25 mouse cellular contexts compared by ENCODE assay signal in genomic region chr6:21864179-21864578, GRCm38 (mm10). TPM values are rescaled to one million over a fixed set of nuclear protein-coding genes. Genes with fewer than 3 reads are reported as not detected.
DNase-seq lines count a peak whose midpoint lies in the region; ATAC-seq and TF ChIP-seq lines count a peak whose summit lies in the region.
"Had no signal": no experiment of that assay in that cellular context is flagged by ENCODE, and none has a peak within 500 bp of the region (broad histone marks: within the 10 kb centered on the region; RNA-seq: fewer than 3 reads in every experiment).

No protein-coding gene starts in this region.

- H3K9me3 ChIP-seq in embryonic facial prominence, embryonic 11.5 days (replicated peaks; ENCODE audit: control insufficient read depth, low read length), result no peaks in the 10 kb centered on the region
- H3K9me3 ChIP-seq in embryonic facial prominence, embryonic 10.5 days, result no peaks in the 10 kb centered on the region
- no peaks in the 10 kb centered on the region for H3K9me3 ChIP-seq in stomach, embryonic 16.5 days (replicated peaks; ENCODE audit: control insufficient read depth, low read length)
- no peaks in the 10 kb centered on the region for H3K9me3 ChIP-seq in stomach, postnatal 0 days (ENCODE audit: control insufficient read depth, low read length)
- H3K9me3 ChIP-seq in embryonic facial prominence, embryonic 14.5 days (ENCODE audit: control insufficient read depth, low read length), result no peaks in the 10 kb centered on the region
- H3K9me3 ChIP-seq: embryonic facial prominence, embryonic 15.5 days; forebrain, embryonic 13.5 days; forebrain, embryonic 15.5 days; G1E had no signal

- H3K9ac ChIP-seq in embryonic facial prominence, embryonic 11.5 days (replicated peaks; ENCODE audit: low read length), result no peak overlapping the region
- no peak overlapping the region for H3K9ac ChIP-seq in stomach, embryonic 16.5 days (ENCODE audit: low read length)
- H3K9ac ChIP-seq in stomach, postnatal 0 days (ENCODE audit: low read length), result no peak overlapping the region
- no peak overlapping the region for H3K9ac ChIP-seq in embryonic facial prominence, embryonic 14.5 days (ENCODE audit: low read depth, low read length)
- H3K9ac ChIP-seq: embryonic facial prominence, embryonic 15.5 days; forebrain, embryonic 13.5 days; forebrain, embryonic 15.5 days; forebrain, postnatal 0 days had no signal

- no peak overlapping the region for H3K4me3 ChIP-seq in embryonic facial prominence, embryonic 11.5 days (ENCODE audit: low read depth, low read length)
- no peak overlapping the region for H3K4me3 ChIP-seq in embryonic facial prominence, embryonic 10.5 days
- no peak overlapping the region for H3K4me3 ChIP-seq in stomach, embryonic 16.5 days (replicated peaks; ENCODE audit: low read length)
- H3K4me3 ChIP-seq in stomach, postnatal 0 days (ENCODE audit: low read depth, low read length), result no peak overlapping the region
- no peak overlapping the region for H3K4me3 ChIP-seq in embryonic facial prominence, embryonic 14.5 days (ENCODE audit: low read depth, low read length)
- H3K4me3 ChIP-seq in left cerebral cortex, adult 2 months, result no peak overlapping the region
- H3K4me3 ChIP-seq: embryonic facial prominence, embryonic 15.5 days; forebrain, embryonic 13.5 days; forebrain, embryonic 15.5 days had no signal

- H3K27me3 ChIP-seq in embryonic facial prominence, embryonic 11.5 days (ENCODE audit: control insufficient read depth, insufficient read depth, low read length), result no peaks in the 10 kb centered on the region
- H3K27me3 ChIP-seq in embryonic facial prominence, embryonic 10.5 days (replicated peaks; ENCODE audit: low read depth, poor library complexity, severe bottlenecking), result peaks cover 9% of the 10 kb centered on the region; the same call in 1 of the 2 replicates
- no peaks in the 10 kb centered on the region for H3K27me3 ChIP-seq in stomach, embryonic 16.5 days (ENCODE audit: control insufficient read depth, insufficient read depth, low read length)
- H3K27me3 ChIP-seq in stomach, postnatal 0 days (ENCODE audit: control insufficient read depth, insufficient read depth, low read length), result no peaks in the 10 kb centered on the region
- no peaks in the 10 kb centered on the region for H3K27me3 ChIP-seq in embryonic facial prominence, embryonic 14.5 days (replicated peaks; ENCODE audit: control insufficient read depth, insufficient read depth, low read length)
- H3K27me3 ChIP-seq: CH12.LX; embryonic facial prominence, embryonic 15.5 days; forebrain, embryonic 13.5 days; forebrain, embryonic 15.5 days had no signal

- H3K27ac ChIP-seq in embryonic facial prominence, embryonic 11.5 days (replicated peaks; ENCODE audit: low read depth, low read length), result no peak overlapping the region
- no peak overlapping the region for H3K27ac ChIP-seq in embryonic facial prominence, embryonic 10.5 days (replicated peaks)
- H3K27ac ChIP-seq in stomach, embryonic 16.5 days (ENCODE audit: low read length), result peak overlapping the region; percentile 62; the same call in 1 of the 2 replicates
- H3K27ac ChIP-seq in stomach, postnatal 0 days (replicated peaks), result no peak overlapping the region
- H3K27ac ChIP-seq in embryonic facial prominence, embryonic 14.5 days (replicated peaks; ENCODE audit: low read depth, low read length), result peak overlapping the region; percentile 1; the same call in 1 of the 2 replicates
- no peak overlapping the region for H3K27ac ChIP-seq in left cerebral cortex, adult 2 months
- H3K27ac ChIP-seq: embryonic facial prominence, embryonic 15.5 days; forebrain, embryonic 13.5 days; forebrain, embryonic 15.5 days had no signal

- peak; percentile 48 for DNase-seq in embryonic facial prominence, embryonic 11.5 days (ENCODE audit: low spot score)
- no peak for DNase-seq in embryonic facial prominence, embryonic 10.5 days (ENCODE audit: low spot score)
- DNase-seq in stomach, postnatal 0 days (ENCODE audit: low spot score), result no peak
- peak; percentile 73 for DNase-seq in embryonic facial prominence, embryonic 14.5 days (ENCODE audit: low spot score)
- no peak for DNase-seq in left cerebral cortex, adult 2 months (ENCODE audit: extremely low spot score in 1 of 2, low spot score in 2 of 2)
- DNase-seq: adrenal gland, adult 8-10 months; adrenal gland, postnatal 14 days; adrenal gland, postnatal 36 days; B cell, adult 2 months; cerebellum, adult 11-12 months; cerebellum, adult 2 months; cerebellum, adult 9-10 months; cerebellum, postnatal 10 days; cerebellum, postnatal 25 days; forebrain, postnatal 0 days had no signal

- H3K4me1 ChIP-seq in embryonic facial prominence, embryonic 11.5 days (ENCODE audit: control insufficient read depth, insufficient read depth, low read length), result no peaks in the 10 kb centered on the region
- peaks cover 10% of the 10 kb centered on the region; the same call in 1 of the 2 replicates for H3K4me1 ChIP-seq in embryonic facial prominence, embryonic 10.5 days
- H3K4me1 ChIP-seq in stomach, embryonic 16.5 days (ENCODE audit: control insufficient read depth, insufficient read depth, low read length), result peaks cover 3% of the 10 kb centered on the region; the same call in 1 of the 2 replicates
- H3K4me1 ChIP-seq in stomach, postnatal 0 days (replicated peaks; ENCODE audit: control insufficient read depth, insufficient read depth), result no peaks in the 10 kb centered on the region
- H3K4me1 ChIP-seq in embryonic facial prominence, embryonic 14.5 days (ENCODE audit: control insufficient read depth, insufficient read depth, low read length), result no peaks in the 10 kb centered on the region

- no peak for TF ChIP-seq EP300 in stomach, postnatal 0 days (optimal IDR thresholded peaks at IDR 0.05)

- no peak; the same call in 1 of the 2 replicates for ATAC-seq in embryonic facial prominence, embryonic 11.5 days (replicated peaks; ENCODE audit: insufficient number of reproducible peaks, low FRiP score, low TSS enrichment, low read depth)
- ATAC-seq in stomach, embryonic 16.5 days (ENCODE audit: insufficient read depth, low FRiP score), result no peak
- ATAC-seq in stomach, postnatal 0 days (ENCODE audit: low FRiP score, low TSS enrichment), result no peak
- ATAC-seq in embryonic facial prominence, embryonic 14.5 days (ENCODE audit: low read depth), result peak; percentile 62
- ATAC-seq in erythroblast, adult 5-6 weeks (replicated peaks; ENCODE audit: low FRiP score, poor library complexity, severe bottlenecking), result no peak
- ATAC-seq: activated CD4-positive, CD25-positive, alpha-beta regulatory T cell, adult 4 months; CD4-positive, CD25-positive, alpha-beta regulatory T cell, adult 4 months; forebrain, embryonic 13.5 days; forebrain, embryonic 15.5 days; forebrain, postnatal 0 days; Patski had no signal

- TF ChIP-seq CTCF in stomach, postnatal 0 days (IDR thresholded peaks at IDR 0.05; ENCODE audit: low read depth), result no peak
- no peak for TF ChIP-seq CTCF in left cerebral cortex, adult 2 months (IDR thresholded peaks at IDR 0.05)

- 27% methylated on average over 8 of the region's 8 CpGs for WGBS in embryonic facial prominence, embryonic 11.5 days
- 41% methylated on average over 8 of the region's 8 CpGs for WGBS in embryonic facial prominence, embryonic 10.5 days
- WGBS in stomach, embryonic 16.5 days, result 36% methylated on average over 8 of the region's 8 CpGs
- 20% methylated on average over 8 of the region's 8 CpGs for WGBS in stomach, postnatal 0 days
- 20% methylated on average over 8 of the region's 8 CpGs for WGBS in embryonic facial prominence, embryonic 14.5 days

- H3K4me2 ChIP-seq in embryonic facial prominence, embryonic 11.5 days (ENCODE audit: low read depth, low read length), result no peak overlapping the region
- no peak overlapping the region; the same call in 1 of the 2 replicates for H3K4me2 ChIP-seq in stomach, embryonic 16.5 days (ENCODE audit: low read depth, low read length)
- H3K4me2 ChIP-seq in stomach, postnatal 0 days (replicated peaks; ENCODE audit: low read depth), result no peak overlapping the region
- no peak overlapping the region for H3K4me2 ChIP-seq in embryonic facial prominence, embryonic 14.5 days (ENCODE audit: low read depth, low read length)
- H3K4me2 ChIP-seq: embryonic facial prominence, embryonic 15.5 days; forebrain, embryonic 13.5 days; forebrain, embryonic 15.5 days had no signal

- intact Hi-C loops in left cerebral cortex, adult 2 months (cut with DNase I), result no loop called here

- no peaks in the 10 kb centered on the region for H3K36me3 ChIP-seq in embryonic facial prominence, embryonic 11.5 days (replicated peaks; ENCODE audit: control insufficient read depth, insufficient read depth, low read depth, low read length)
- H3K36me3 ChIP-seq in embryonic facial prominence, embryonic 10.5 days (replicated peaks), result no peaks in the 10 kb centered on the region
- no peaks in the 10 kb centered on the region for H3K36me3 ChIP-seq in stomach, embryonic 16.5 days (ENCODE audit: control insufficient read depth, insufficient read depth, low read length)
- H3K36me3 ChIP-seq in stomach, postnatal 0 days (ENCODE audit: control insufficient read depth, insufficient read depth, low read length), result no peaks in the 10 kb centered on the region
- H3K36me3 ChIP-seq in embryonic facial prominence, embryonic 14.5 days (ENCODE audit: control insufficient read depth, insufficient read depth, low read length), result no peaks in the 10 kb centered on the region
- H3K36me3 ChIP-seq: embryonic facial prominence, embryonic 15.5 days; forebrain, embryonic 15.5 days; G1E had no signal

RNA-seq across cellular contexts. Expression of gene Tspan12, which starts 11.9 kb away (rescaled TPM):
- 62.1 and 63.9 TPM in 2 replicates for polyA plus RNA-seq in embryonic facial prominence, embryonic 11.5 days (2014; fragmentation: Nextera tagmentation; extraction: Ambion mirVana)
- polyA plus RNA-seq in embryonic facial prominence, embryonic 10.5 days (2016; fragmentation: Nextera tagmentation; extraction: Ambion mirVana), result 63.8 and 64.9 TPM in 2 replicates
- polyA plus RNA-seq in stomach, embryonic 16.5 days (2015; fragmentation: Nextera tagmentation; extraction: Ambion mirVana), result 70.2 and 72.9 TPM in 2 replicates
- polyA plus RNA-seq in stomach, postnatal 0 days (2015; fragmentation: Nextera tagmentation; extraction: Ambion mirVana), result 25.0 TPM in 2 replicates
- 50.5 and 52.8 TPM in 2 replicates for polyA plus RNA-seq in embryonic facial prominence, embryonic 14.5 days (2014; fragmentation: Nextera tagmentation; extraction: Ambion mirVana)
- not detected in 2 replicates for total RNA-seq in erythroblast, adult 5-6 weeks (2015; ENCODE audit: low replicate concordance)
- total RNA-seq in erythroblast, adult 5-6 weeks (2017; ENCODE audit: low replicate concordance), result 5.0 TPM in 1 of 2 replicates, not detected in the other
- total RNA-seq in left cerebral cortex, adult 2 months (2021), result 10 to 100 TPM; 20.4 to 24.6 TPM
- total RNA-seq: CH12.LX had no signal
- polyA plus RNA-seq: activated CD4-positive, CD25-positive, alpha-beta regulatory T cell, adult 4 months; CD4-positive, CD25-positive, alpha-beta regulatory T cell, adult 4 months had no signal

Comparison
In these comparisons a context has a peak if more than half of its experiments do, and no peak if none do; other contexts are left out.
1. DNase-seq: peak in embryonic facial prominence, embryonic 11.5 days (single experiment) and embryonic facial prominence, embryonic 14.5 days (single experiment); none in embryonic facial prominence, embryonic 10.5 days (single experiment), stomach, postnatal 0 days (single experiment) and left cerebral cortex, adult 2 months (0 of 2).
2. H3K27ac ChIP-seq: peak in stomach, embryonic 16.5 days (single experiment) and embryonic facial prominence, embryonic 14.5 days (single experiment); none in embryonic facial prominence, embryonic 11.5 days (single experiment), embryonic facial prominence, embryonic 10.5 days (single experiment), stomach, postnatal 0 days (single experiment) and left cerebral cortex, adult 2 months (single experiment).